Mouse (Mus musculus): Measurements from ENCODE around the gene Cntfr. TPM values are rescaled to one million over a fixed set of nuclear protein-coding genes. Genes with fewer than 3 reads are reported as not detected.

The Cntfr gene
- polyA plus RNA-seq, 1 experiment from 2014 or later: 10.1 TPM

DNA sequence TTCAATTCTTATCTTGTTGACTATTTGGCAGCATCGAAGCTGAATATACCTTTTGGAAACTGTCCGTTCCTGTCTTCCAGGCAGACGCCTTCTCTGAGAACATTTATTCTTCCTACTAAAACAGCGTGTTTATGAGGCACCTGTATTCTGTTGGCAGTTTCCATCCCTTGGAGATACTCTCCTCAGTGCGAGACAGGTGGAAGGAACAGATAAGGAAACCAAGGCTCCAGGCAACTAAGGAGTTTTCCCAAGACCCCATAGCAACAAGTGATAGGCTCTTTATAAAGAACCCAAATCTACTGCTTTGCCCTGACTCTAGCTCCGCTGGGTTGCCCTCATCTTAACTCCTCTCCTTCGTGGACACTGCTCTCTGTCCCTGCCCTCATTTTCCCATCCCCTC lies 48.3 kb downstream of the Cntfr start:
- H3K27ac ChIP-seq (ENCODE audit: low read length): no peak overlapping the region
- no peak overlapping the region for H3K4me2 ChIP-seq (ENCODE audit: low read depth, low read length)
- H3K9me3 ChIP-seq (replicated peaks; ENCODE audit: control insufficient read depth, low read length): no peaks in the 10 kb centered on the region
- no peak for ATAC-seq (ENCODE audit: insufficient read depth, low FRiP score)
- no peaks in the 10 kb centered on the region for H3K4me1 ChIP-seq (ENCODE audit: control insufficient read depth, insufficient read depth, low read length)
- H3K4me3 ChIP-seq (replicated peaks; ENCODE audit: low read length): no peak overlapping the region
- no peaks in the 10 kb centered on the region for H3K36me3 ChIP-seq (ENCODE audit: control insufficient read depth, insufficient read depth, low read length)
- 68% methylated on average over 7 of the region's 7 CpGs for WGBS
- no peaks in the 10 kb centered on the region for H3K27me3 ChIP-seq (ENCODE audit: control insufficient read depth, insufficient read depth, low read length)
- no peak overlapping the region for H3K9ac ChIP-seq (ENCODE audit: low read length)

DNA sequence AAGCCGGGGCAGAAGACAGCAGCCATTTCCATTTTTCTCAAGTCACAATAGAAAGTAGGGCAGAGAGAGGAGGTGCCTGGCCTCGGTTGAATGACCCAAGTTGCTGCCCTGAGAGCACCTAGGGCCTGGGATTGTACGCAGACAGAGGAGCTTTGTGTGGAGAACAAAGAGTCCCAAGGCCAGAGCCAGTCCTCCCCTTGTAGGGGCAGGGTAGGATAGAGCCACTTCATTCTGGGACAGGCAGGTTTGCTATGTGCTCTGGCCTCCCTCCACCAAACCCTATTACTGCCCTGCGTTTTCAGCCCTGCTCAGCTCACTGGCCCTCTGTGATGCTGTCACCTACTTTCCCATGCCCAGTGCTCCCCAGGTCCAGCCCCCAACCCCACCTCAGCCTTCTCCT lies 48.7 kb downstream of the Cntfr start:
- no peak overlapping the region for H3K9ac ChIP-seq (ENCODE audit: low read length)
- no peak overlapping the region for H3K27ac ChIP-seq (ENCODE audit: low read length)
- no peaks in the 10 kb centered on the region for H3K36me3 ChIP-seq (ENCODE audit: control insufficient read depth, insufficient read depth, low read length)
- H3K27me3 ChIP-seq (ENCODE audit: control insufficient read depth, insufficient read depth, low read length): no peaks in the 10 kb centered on the region
- H3K4me1 ChIP-seq (ENCODE audit: control insufficient read depth, insufficient read depth, low read length): no peaks in the 10 kb centered on the region
- ATAC-seq (ENCODE audit: insufficient read depth, low FRiP score): no peak
- H3K9me3 ChIP-seq (replicated peaks; ENCODE audit: control insufficient read depth, low read length): no peaks in the 10 kb centered on the region
- no peak overlapping the region for H3K4me2 ChIP-seq (ENCODE audit: low read depth, low read length)
- H3K4me3 ChIP-seq (replicated peaks; ENCODE audit: low read length): no peak overlapping the region
- 57% methylated on average over 4 of the region's 4 CpGs for WGBS

DNA sequence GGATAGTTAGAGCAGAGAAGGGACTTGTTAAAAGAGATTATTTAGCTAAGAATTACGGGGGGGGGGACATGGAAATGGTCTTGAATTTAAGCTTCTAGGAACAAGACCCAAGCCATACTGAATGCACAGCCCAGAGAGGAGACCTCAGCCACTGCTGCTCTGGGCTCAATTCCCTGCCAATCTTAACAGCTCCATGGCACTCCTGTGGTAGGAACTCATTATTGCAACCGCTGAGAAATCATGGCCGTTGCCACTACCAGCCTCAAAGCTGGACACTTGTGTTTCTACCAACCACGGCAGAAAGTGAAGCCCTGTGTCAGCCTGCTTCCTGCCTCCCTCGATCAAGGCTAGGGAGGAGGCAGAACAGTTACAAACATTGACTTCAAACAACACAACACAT lies 51.4 kb downstream of the Cntfr start:
- H3K36me3 ChIP-seq (ENCODE audit: control insufficient read depth, insufficient read depth, low read length): no peaks in the 10 kb centered on the region
- H3K4me2 ChIP-seq (ENCODE audit: low read depth, low read length): no peak overlapping the region
- no peaks in the 10 kb centered on the region for H3K27me3 ChIP-seq (ENCODE audit: control insufficient read depth, insufficient read depth, low read length)
- WGBS: 20% methylated on average over 5 of the region's 5 CpGs
- H3K4me1 ChIP-seq (ENCODE audit: control insufficient read depth, insufficient read depth, low read length): no peaks in the 10 kb centered on the region
- no peak overlapping the region for H3K27ac ChIP-seq (ENCODE audit: low read length)
- no peak overlapping the region for H3K4me3 ChIP-seq (replicated peaks; ENCODE audit: low read length)
- peak; percentile 47; the same call in 1 of the 2 replicates for ATAC-seq (ENCODE audit: insufficient read depth, low FRiP score)
- no peak overlapping the region for H3K9ac ChIP-seq (ENCODE audit: low read length)
- no peaks in the 10 kb centered on the region for H3K9me3 ChIP-seq (replicated peaks; ENCODE audit: control insufficient read depth, low read length)

DNA sequence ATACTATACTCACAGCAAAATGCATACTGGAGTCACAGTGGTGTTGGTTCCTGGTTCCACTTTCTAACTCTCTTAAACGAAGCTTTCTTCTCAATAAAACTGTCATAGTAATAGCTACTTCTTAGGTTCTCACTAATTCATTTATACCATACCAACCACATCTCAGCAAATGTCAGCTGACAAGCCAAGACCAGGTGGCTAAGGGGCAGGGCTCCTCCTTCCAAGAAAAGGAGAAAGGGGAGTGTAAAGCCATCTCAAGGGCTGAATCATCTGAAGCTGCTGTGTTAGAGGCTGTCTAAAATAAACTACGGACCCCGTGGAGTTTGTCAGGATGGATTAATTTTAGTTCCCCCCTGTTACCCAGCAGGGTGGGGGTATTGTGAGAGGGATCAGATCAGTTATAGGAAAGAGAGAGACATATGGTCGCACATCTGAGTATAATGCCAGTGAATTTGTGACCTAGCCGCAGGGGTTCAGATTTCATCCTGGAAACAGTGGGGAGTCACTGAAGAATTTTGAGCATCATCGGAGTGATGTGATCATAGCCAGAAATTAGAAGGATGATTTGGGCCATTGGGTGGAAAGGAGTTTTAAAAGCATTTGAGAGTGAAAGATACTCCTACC lies 55.6 kb downstream of the Cntfr start:
- H3K27me3 ChIP-seq (ENCODE audit: control insufficient read depth, insufficient read depth, low read length): no peaks in the 10 kb centered on the region
- H3K4me2 ChIP-seq (ENCODE audit: low read depth, low read length): no peak overlapping the region
- H3K9me3 ChIP-seq (replicated peaks; ENCODE audit: control insufficient read depth, low read length): no peaks in the 10 kb centered on the region
- ATAC-seq (ENCODE audit: insufficient read depth, low FRiP score): no peak
- no peak overlapping the region for H3K27ac ChIP-seq (ENCODE audit: low read length)
- no peaks in the 10 kb centered on the region for H3K36me3 ChIP-seq (ENCODE audit: control insufficient read depth, insufficient read depth, low read length)
- 82% methylated on average over 6 of the region's 6 CpGs for WGBS
- H3K4me1 ChIP-seq (ENCODE audit: control insufficient read depth, insufficient read depth, low read length): 0 out of 2 replicates have a peak, but pooled peaks cover 9% of the 10 kb centered on the region
- H3K9ac ChIP-seq (ENCODE audit: low read length): no peak overlapping the region
- H3K4me3 ChIP-seq (replicated peaks; ENCODE audit: low read length): no peak overlapping the region

DNA sequence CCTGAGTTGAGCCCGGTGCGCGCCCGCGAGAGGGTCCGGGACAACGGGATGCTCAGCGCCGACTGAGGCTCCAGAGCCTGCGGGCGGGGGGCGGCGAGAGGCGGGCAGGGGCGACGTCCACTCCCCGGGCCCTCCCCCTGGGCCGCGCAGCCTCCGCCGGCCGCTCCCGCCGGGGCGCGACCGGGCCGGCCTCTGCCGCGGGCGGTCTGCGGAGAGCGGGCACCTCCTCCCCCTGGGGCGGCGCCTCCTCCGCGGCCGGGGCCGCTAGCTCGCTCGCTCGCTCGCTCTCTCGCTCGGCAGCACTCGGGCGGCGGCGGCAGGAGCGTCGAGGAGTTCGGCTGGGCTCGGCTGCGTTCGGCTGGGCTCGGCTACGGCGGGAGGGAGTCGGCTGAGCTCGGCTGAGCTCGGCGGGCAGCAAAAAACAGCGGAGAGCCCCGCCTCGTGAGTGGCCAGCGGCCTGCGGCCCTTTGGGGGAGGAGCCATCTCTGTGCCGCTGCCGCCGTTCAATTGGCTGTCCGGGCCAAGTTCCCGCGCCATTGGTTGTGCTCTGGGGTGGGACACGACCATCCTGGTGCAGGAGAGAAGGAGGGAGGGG lies 56.9 kb downstream of the Cntfr start, which contains the start of gene Enho:
Gene Enho, minus strand, starts transcription at position 412 of the 595 bp plus-strand sequence.
- peak; percentile 91 for ATAC-seq (ENCODE audit: insufficient read depth, low FRiP score)
- WGBS: under 1% methylated on average over 55 of the region's 74 CpGs
- no peaks in the 10 kb centered on the region for H3K27me3 ChIP-seq (ENCODE audit: control insufficient read depth, insufficient read depth, low read length)

DNA sequence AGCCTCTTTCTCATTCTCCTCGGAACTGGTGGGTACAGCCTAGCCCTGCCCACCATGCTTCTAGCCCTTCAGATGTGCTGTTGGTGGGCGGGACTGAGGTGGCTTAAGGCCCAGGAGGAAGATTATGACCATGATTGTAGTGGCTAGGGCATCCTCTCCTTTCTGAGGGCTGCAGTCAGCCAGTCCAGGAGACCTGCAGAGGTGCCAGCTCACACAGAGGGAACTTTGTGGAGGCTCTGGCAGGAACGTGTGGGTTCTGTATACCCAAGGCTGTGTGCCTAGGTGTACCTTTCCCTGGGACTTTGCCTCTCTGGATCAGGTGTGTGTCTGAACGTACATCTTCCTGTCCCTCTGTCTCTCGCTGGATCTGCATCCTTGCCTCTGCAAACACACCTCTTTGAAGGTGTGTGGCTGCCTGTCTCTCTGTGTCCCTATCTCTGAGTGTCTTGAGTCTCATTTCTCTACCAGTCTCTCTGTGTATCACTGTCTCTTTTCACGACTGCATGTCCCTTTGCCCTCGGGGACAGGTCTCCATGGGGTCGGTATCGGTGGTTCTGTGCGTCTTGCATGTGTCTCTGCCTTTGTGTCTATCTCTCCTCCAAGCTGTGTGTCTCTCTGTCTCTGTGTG lies 57.6 kb downstream of the Cntfr start:
- no peaks in the 10 kb centered on the region for H3K36me3 ChIP-seq (ENCODE audit: control insufficient read depth, insufficient read depth, low read length)

More for the DNA sequence above, 56.9 kb downstream of the Cntfr start, which contains the start of gene Enho:
- H3K4me1 ChIP-seq (ENCODE audit: control insufficient read depth, insufficient read depth, low read length): peaks cover 15% of the 10 kb centered on the region; the same call in 1 of the 2 replicates
- H3K4me2 ChIP-seq (ENCODE audit: low read depth, low read length): peak within 1 kb of the TSS; percentile 79
- H3K4me3 ChIP-seq (replicated peaks; ENCODE audit: low read length): peak within 1 kb of the TSS; percentile 56
- H3K27ac ChIP-seq (ENCODE audit: low read length): peak within 1 kb of the TSS; percentile 55
- H3K36me3 ChIP-seq (ENCODE audit: control insufficient read depth, insufficient read depth, low read length): no peaks in the 10 kb centered on the region
- H3K9me3 ChIP-seq (replicated peaks; ENCODE audit: control insufficient read depth, low read length): no peaks in the 10 kb centered on the region
- H3K9ac ChIP-seq (ENCODE audit: low read length): peak within 1 kb of the TSS; percentile 78

DNA sequence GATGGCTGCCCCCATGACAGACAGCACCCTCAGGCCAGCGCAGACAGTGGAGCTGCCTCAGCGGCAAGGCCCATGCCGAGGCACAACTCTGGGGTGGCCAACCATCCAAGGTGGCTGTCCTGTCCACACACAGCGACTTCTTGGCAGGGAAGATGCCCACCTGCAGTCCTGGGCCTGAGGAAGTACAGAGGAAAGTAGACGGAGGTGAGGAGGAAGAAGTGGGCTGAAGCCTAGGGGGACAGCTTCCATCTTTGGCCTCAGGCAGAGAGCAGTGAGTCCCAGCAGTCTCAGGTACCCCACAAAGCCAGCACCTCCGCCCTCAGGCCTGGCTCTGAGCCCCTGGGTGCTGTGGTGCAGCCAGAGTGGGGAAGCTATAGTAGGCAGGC lies 58.1 kb downstream of the Cntfr start:
- Histone ChIP-seq H3K27me3 (ENCODE audit: control insufficient read depth, insufficient read depth, low read length) (no peaks in the 10 kb centered on the region), H3K9ac (ENCODE audit: low read length) (peak overlapping the region; percentile 78; the same call in 1 of the 2 replicates), H3K9me3 (replicated peaks; ENCODE audit: control insufficient read depth, low read length) (no peaks in the 10 kb centered on the region), H3K4me2 (ENCODE audit: low read depth, low read length) (peak overlapping the region; percentile 79), H3K4me3 (replicated peaks; ENCODE audit: low read length) (peak overlapping the region; percentile 56), H3K4me1 (ENCODE audit: control insufficient read depth, insufficient read depth, low read length) (peaks cover 15% of the 10 kb centered on the region; the same call in 1 of the 2 replicates), H3K27ac (ENCODE audit: low read length) (no peak overlapping the region), H3K36me3 (ENCODE audit: control insufficient read depth, insufficient read depth, low read length) (no peaks in the 10 kb centered on the region)
- 78% methylated on average over 6 of the region's 6 CpGs for WGBS
- no peak for ATAC-seq (ENCODE audit: insufficient read depth, low FRiP score)

More for the DNA sequence above, 57.6 kb downstream of the Cntfr start:
- H3K4me1 ChIP-seq (ENCODE audit: control insufficient read depth, insufficient read depth, low read length): peaks cover 15% of the 10 kb centered on the region; the same call in 1 of the 2 replicates
- peak overlapping the region; percentile 55 for H3K27ac ChIP-seq (ENCODE audit: low read length)
- peak overlapping the region; percentile 79 for H3K4me2 ChIP-seq (ENCODE audit: low read depth, low read length)
- peak overlapping the region; percentile 56 for H3K4me3 ChIP-seq (replicated peaks; ENCODE audit: low read length)
- H3K27me3 ChIP-seq (ENCODE audit: control insufficient read depth, insufficient read depth, low read length): no peaks in the 10 kb centered on the region
- peak overlapping the region; percentile 78 for H3K9ac ChIP-seq (ENCODE audit: low read length)
- WGBS: 23% methylated on average over 10 of the region's 10 CpGs
- no peak for ATAC-seq (ENCODE audit: insufficient read depth, low FRiP score)
- no peaks in the 10 kb centered on the region for H3K9me3 ChIP-seq (replicated peaks; ENCODE audit: control insufficient read depth, low read length)

DNA sequence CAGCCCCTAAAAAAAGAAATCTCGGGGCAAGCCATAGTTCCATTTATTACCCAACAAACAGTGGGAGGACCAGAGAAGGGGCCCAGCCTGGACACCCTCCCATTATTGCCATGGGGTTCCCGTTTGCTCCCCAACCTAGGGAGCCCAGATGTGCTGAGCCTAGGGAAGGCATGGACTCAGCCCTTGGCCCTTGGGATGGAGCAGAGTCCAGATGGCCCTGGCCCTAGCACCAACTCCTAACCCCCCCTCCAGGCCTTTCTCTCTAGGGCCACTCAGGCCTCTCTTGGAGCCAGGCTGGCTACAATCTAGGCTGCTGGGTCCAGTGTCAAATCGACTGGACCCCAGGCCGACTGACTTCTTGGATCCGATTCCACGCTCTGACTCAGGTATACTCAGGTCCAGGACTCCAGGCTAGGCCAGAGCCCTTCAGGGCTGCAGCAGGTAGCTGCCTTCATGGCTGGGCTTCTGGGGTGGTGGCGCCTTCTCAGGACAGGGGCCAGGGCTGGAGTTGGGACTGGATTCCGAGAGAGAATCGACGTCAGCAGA lies 58.6 kb downstream of the Cntfr start:
- Histone ChIP-seq H3K4me2 (ENCODE audit: low read depth, low read length) (0 out of 2 replicates have a peak overlapping the region, but pooled peaks have one; percentile 79), H3K9me3 (replicated peaks; ENCODE audit: control insufficient read depth, low read length) (no peaks in the 10 kb centered on the region), H3K36me3 (ENCODE audit: control insufficient read depth, insufficient read depth, low read length) (no peaks in the 10 kb centered on the region), H3K9ac (ENCODE audit: low read length) (no peak overlapping the region), H3K27ac (ENCODE audit: low read length) (no peak overlapping the region), H3K4me1 (ENCODE audit: control insufficient read depth, insufficient read depth, low read length) (peaks cover 15% of the 10 kb centered on the region; the same call in 1 of the 2 replicates), H3K4me3 (replicated peaks; ENCODE audit: low read length) (no peak overlapping the region), H3K27me3 (ENCODE audit: control insufficient read depth, insufficient read depth, low read length) (no peaks in the 10 kb centered on the region)
- ATAC-seq (ENCODE audit: insufficient read depth, low FRiP score): no peak
- 89% methylated on average over 10 of the region's 10 CpGs for WGBS
